Mouse (Mus musculus) telencephalon, adult 2 months (tissue): Measurements from ENCODE around the gene Slc9a8.
"Not testable (repeated sequence)": the region's sequence is repeated elsewhere in the genome, so short reads cannot be mapped to it uniquely, and the experiment has no call there.

Experiments used
- DNase-seq: peaks from one replicate; pipeline ENCODE4 v3.0.0-alpha.2; 2011; ENCODE audit warnings: low read depth, low spot score

The Slc9a8 gene

GRCm38 (mm10) chr2:167421330-167422149, at the start of gene Slc9a8:
Gene Slc9a8, plus strand, starts transcription at chr2:167421712.
- DNase-seq: peak; percentile 88

DNA sequence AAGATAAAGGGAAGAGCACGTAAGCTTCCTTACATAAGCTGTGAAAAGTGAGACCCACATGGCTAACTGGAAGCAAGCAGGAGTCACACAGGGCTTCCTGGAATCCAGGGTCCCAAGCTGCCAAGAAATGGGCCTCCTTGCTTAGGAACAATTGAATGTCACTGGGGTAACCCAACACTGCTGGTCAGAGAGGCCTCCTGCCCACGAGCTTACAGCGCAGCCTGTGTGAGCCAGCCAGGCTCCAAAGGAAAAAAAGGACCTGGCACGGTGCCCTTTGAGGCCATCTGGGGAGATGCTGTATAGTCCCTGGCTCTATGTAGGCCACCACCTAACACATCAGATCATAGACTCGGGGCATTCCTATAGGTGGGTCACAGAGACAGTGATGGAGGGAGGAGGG, 48.2 kb upstream of the Slc9a8 start:
- DNase-seq: no peak

GRCm38 (mm10) chr2:167374191-167374805, 47.2 kb upstream of the Slc9a8 start:
- DNase-seq: peak; percentile 52

GRCm38 (mm10) chr2:167375135-167375534, 46.4 kb upstream of the Slc9a8 start:
- DNase-seq: no peak

- DNase-seq: no peak
These were observed 45.8 kb upstream of the Slc9a8 start for GRCm38 (mm10) chr2:167375688-167376087.

DNA sequence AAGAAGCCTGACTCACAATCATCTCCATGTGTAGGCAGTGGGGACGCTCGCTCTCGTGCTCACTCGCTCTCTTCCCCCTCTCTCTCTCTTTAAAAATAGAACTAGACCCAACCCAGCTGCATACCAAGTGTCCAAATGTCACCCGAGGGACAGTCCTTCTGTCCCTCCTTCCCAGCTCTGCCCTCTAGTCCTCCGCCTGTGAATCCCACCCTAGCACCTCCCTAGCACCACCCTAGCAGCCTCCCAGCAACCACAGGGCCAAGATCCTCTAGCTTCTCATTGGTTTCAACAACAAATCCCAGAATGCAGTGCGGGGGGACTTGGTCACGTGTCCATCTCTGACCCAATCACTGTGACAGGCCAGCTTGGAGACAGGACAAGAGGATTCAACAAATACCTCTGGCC, 45.4 kb upstream of the Slc9a8 start:
- DNase-seq: no peak

DNA sequence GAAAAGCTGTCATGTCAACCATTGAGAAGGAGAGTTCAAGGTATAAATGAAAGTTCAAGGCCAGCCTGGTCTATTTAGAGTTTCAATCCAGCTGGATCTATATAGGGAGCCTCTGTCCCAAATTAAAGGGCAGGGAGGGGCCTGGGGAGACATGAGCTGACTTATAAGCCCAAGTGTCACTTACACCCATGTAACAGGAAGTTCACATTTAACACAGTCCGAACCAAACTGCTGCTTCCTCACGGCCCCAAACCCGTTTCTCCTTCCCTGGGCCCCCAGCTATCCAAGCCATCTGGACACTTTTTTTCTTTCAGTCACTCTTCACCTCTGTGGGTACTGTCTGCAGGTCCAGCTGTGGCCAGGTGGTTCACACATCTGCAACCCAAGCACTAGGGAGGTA, 43.8 kb upstream of the Slc9a8 start:
- DNase-seq: no peak

DNA sequence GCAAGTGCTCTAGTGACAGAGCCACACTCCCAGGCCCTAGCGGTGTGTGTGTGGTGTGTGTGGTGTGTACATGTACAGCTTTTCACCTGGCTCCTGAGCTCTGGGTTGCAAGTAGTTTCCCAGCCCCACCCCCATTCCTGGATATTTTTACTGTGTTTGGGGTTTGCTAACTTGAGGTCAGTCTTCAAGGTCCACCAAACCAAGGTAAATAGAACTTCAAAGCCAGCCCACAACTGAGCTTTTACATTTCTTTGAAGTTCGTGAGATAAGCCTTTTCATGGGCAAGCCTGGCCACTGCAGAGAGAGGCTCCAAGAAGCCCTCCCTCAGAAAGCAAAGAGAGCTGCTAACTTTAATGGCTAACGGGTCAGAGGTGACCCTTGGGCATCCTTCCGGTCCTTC, 42.5 kb upstream of the Slc9a8 start:
- DNase-seq: no peak

DNA sequence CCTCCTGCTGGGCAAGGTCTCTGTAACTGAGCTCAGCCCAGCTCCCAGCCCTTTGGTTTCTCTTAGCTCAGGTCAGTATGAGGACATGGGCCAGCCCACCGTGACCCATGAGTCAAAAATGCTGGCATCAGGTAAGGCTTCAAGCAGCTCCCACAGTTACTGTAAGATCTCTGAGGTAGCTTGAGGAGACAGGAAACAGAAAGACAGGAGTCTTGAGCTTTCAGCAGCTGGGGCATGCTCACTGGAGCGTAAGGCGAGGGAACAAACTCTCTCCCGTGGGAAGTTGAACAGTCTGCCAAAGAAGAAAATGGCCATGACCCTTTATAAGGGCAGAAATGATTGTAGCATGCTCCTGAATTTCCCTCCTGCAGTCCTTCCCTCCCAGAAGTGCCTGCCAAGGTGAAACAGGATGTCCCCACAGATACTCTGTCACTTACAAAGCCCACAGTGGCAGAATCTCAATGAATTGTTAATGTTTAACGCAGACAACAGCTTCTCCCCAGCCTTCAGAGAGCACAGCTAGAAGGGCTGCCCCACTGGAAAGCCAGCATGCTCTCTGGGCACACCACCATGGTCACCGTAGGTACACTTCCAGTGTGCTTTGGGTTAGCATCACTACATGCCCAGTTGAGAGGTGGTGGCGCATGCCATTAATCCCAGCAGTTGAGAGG, 40.8 kb upstream of the Slc9a8 start:
- no peak for DNase-seq

DNA sequence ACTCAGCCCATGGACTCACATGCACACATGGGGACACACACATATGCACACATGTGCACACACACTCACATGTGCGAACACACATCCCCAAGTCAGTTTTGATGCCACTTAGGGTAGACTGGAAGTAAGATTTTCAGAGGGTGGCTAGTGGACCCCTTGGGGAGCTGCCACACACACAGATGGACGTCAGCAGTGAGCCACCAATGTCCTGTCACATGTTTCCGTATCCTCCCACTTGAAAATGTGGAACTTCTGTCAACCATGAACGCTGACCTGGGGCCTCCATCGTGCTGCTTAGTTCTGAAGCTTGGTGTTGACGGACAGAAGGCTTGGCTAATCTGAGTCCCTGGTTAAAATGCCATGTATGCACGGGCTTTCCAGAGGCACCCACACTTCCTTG, 39.9 kb upstream of the Slc9a8 start:
- DNase-seq: no peak

DNA sequence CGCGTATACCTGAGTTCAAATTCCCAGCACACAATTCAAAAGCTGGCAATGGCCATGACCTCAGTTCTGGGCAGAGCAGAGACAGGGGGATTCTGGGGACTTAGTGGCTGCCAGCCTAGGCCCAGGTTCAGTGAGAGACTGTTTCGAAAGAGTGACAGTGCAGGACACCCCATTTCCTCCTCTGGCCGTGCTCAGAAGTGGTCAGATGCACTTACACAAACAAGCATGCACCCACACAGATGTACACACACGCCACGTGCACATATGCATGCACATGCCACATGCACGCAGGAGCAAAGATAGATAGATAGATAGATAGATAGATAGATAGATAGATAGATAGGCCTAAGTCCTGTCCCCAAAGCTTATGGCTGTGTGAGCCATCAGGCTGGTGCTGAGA, 39.1 kb upstream of the Slc9a8 start:
- no peak for DNase-seq

DNA sequence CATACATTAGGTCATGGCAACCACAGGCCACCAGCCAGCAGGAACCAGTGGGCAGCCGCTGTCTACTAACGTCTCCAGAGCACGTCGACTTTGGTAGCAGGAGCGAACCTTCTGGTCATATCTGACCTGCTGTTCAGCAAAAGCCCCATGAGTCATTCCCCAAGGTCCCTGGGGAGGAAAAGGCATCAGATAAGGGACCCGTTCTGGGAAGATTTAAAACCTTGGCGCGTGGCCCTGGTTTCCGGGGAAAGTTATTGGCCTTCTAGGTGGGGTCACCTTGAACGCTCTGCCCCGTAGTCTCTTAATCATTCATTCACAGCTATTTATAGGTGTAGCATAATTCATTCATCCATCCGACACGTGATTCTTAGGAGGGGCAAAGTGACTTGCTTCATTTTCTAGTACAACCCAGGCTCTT, 37.8 kb upstream of the Slc9a8 start:
- no peak for DNase-seq

GRCm38 (mm10) chr2:167386456-167386855, 35.1 kb upstream of the Slc9a8 start:
- DNase-seq: no peak

GRCm38 (mm10) chr2:167386998-167387397, 34.5 kb upstream of the Slc9a8 start:
- no peak for DNase-seq

- DNase-seq: no peak
These were observed 27.1 kb upstream of the Slc9a8 start for GRCm38 (mm10) chr2:167394426-167394825.

DNA sequence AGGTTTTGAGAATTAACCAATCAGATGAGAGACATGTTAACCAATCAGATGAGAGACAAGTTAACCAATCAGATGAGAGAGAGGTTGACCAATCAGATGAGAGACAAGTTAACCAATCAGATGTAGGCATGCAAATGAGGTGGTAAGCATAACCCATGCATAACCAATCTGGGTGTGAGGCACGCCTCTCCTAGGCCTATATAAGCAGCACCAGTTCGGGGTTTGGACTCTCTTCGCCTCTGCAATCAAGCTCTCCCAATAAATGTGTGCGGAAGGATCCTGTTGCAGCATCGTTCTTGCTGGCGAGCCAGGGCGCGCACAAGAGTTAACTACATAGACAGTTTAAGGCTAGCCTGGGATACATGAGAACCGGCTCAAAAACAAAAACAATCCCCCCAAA, 25.1 kb upstream of the Slc9a8 start:
- not testable (repeated sequence) for DNase-seq

DNA sequence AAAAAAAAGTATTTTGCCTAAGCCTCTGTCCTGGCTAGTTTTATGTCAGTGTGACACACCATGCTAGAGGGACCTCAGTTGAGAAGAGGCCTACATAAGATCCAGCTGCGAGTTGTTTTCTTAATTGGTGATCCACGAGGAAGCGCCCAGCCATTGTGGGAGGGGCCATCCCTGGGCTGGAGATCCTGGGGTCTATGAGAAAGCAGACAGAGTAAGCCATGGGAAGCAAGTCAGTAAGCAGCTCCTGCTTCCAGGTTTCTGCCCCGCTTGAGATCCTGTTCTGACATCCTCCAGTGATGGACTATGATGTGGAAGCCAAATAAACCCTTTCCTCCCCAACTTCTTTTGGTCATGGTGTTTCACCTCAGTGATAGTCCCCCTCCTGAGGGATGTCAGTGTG, 22.5 kb upstream of the Slc9a8 start:
- DNase-seq: no peak

DNA sequence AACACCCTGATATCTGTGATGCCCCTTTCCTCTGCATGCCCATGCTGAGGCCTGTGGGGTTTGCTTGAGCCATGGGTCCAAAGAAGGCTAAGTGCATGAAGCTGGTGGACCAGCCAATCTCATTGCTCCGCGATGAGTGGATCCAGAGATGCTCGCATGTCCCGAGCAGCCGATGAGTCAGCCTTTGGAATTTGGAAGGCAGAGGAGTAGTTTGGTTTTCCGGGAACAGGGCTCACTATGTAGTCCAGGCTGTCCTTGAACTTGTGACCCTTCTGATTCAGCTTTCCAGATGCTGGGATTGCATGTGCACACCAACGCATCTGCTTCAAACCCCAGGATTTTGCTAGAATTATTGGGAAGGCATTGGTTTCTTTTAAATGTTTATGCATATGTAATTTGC, 21.9 kb upstream of the Slc9a8 start:
- DNase-seq: no peak

DNA sequence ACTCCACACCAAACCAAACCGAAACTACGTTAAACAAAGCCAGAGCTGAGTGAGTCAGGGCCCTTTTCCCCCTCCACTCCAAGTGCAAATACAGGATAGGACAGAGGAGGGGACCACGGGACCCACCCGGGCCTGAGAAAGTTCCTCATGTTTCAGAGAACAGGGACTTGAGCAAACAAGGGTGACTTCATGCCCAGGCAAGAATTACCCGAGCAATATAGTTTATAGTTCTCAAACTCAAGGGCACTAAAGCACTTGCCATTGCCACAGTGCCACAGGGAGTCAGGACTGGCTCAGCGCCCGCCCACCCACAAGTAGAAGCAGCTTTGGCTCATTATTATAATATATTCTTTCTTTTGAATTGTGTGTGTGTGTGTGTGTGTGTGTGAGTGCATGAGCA, 18.4 kb upstream of the Slc9a8 start:
- DNase-seq: no peak

DNA sequence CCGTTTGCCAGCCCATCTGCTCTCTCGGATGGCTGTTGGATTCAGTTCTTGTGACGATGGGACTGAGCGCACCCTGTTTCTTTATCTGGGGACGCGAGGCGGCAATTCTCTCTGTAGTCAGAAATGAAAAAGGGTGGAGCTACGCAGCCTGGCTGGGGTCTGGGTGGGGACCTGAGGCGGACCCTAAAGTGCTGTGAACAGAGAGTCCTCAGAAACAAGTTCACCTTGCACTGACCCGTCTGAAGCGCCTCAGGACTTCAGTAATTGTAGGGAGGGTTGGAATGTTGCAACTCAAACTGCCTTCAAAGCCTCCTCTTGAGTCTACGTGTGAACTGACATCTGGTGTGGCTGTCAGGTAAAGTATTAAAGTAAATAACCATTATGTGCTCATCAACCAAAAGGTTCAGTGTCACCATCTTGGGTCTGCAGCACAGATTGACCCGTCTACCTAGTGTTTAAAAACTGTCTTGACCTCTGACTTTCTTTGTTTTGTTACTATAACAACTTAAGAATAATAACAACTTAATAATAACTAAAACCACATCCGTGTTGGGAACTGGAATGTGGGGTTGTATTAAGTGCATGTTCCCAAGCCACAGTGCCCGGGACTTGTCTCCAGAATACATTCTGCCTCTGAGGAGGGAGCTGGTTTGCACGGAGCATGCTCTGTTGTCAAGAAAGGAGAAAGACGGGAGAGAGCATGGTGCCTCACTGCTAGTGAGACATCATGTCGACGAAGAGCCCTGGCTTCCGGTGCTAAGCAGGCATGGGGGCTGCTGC, 16.2 kb upstream of the Slc9a8 start:
- DNase-seq: no peak

DNA sequence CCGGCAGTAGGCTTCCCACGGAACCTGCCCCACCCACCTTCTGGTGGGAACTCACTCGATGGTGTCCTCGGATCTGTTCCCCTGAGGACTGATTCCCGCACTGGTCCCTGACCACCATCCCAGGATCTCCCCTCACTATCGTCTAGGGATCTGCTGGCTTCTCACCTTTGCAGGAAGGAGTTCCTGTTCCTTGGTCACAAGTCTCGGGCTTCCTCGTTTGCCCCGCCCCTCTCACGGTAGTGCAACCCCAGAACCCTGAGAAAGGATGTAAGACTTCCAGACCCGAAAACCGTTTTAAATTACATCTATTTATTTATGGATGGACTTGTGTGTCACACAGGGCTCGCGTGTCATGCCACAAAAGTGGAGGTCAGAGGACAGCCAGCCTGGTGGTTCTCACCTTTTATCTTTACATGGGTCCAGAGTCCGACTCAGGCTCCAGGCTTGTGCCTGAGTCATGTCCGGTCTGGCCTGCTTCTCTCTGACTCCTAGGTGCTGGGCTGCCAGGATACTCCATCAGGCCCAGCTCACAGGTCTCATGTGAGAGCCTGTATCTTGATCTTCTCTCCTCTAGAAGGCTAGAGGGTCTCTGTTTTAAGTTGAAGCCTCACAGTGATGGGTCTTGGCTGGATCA, 14.1 kb upstream of the Slc9a8 start:
- DNase-seq: no peak

- no peak for DNase-seq
These were observed 7.1 kb upstream of the Slc9a8 start for GRCm38 (mm10) chr2:167414461-167414860.
